23 mouse cellular contexts compared by ENCODE assay signal in genomic region chr13:20936016-20936415, GRCm38 (mm10).
DNase-seq lines count a peak whose midpoint lies in the region; TF ChIP-seq lines count a peak whose summit lies in the region.
"Had no signal": no experiment of that assay in that cellular context is flagged by ENCODE, and none has a peak within 500 bp of the region (broad histone marks: within the 10 kb centered on the region; RNA-seq: fewer than 3 reads in every experiment).

No protein-coding gene starts in this region.

- H3K9me3 ChIP-seq in E14TG2a.4 (ENCODE audit: low read length), result no peaks in the 10 kb centered on the region
- H3K9me3 ChIP-seq: embryonic facial prominence, embryonic 10.5 days; embryonic facial prominence, embryonic 12.5 days; forebrain, embryonic 15.5 days; G1E had no signal

- no peaks in the 10 kb centered on the region for H3K27me3 ChIP-seq in E14TG2a.4 (ENCODE audit: insufficient read depth, low read length)
- H3K27me3 ChIP-seq: CH12.LX; embryonic facial prominence, embryonic 12.5 days; forebrain, embryonic 13.5 days; forebrain, embryonic 15.5 days had no signal

- peak overlapping the region; percentile 39; the same call in 1 of the 2 replicates for H3K4me3 ChIP-seq in E14TG2a.4 (replicated peaks; ENCODE audit: low read length)
- H3K4me3 ChIP-seq: embryonic facial prominence, embryonic 10.5 days; embryonic facial prominence, embryonic 12.5 days; forebrain, embryonic 13.5 days; forebrain, embryonic 15.5 days had no signal

- no peaks in the 10 kb centered on the region for H3K36me3 ChIP-seq in E14TG2a.4 (ENCODE audit: insufficient read depth, low read length)
- H3K36me3 ChIP-seq: embryonic facial prominence, embryonic 10.5 days; embryonic facial prominence, embryonic 12.5 days; forebrain, embryonic 15.5 days; G1E had no signal

- peaks cover 45% of the 10 kb centered on the region for H3K4me1 ChIP-seq in E14TG2a.4 (replicated peaks; ENCODE audit: low read depth, low read length)
- H3K4me1 ChIP-seq: embryonic facial prominence, embryonic 10.5 days; embryonic facial prominence, embryonic 12.5 days; forebrain, embryonic 13.5 days; forebrain, embryonic 15.5 days had no signal

- no peak for TF ChIP-seq CTCF in E14TG2a.4 (conservative IDR thresholded peaks at IDR 0.05; ENCODE audit: low read length)

- peak; percentile 93 for DNase-seq in ES-CJ7 (ENCODE audit: low read depth, low spot score)
- DNase-seq in R1 (ENCODE audit: low read depth, low spot score), result peak; percentile 95
- DNase-seq in ZHBTc4 (ENCODE audit: low read depth, low spot score), result peak; percentile 94
- DNase-seq in kidney, adult 9 months, result no peak
- DNase-seq in c-Kit-positive CD71-positive TER-119-positive erythroid progenitor cells, embryonic 14.5 days (ENCODE audit: low spot score), result no peak
- no peak for DNase-seq in cerebellum, postnatal 10 days
- DNase-seq: adrenal gland, adult 8-10 months; adrenal gland, postnatal 14 days; adrenal gland, postnatal 36 days; B cell, adult 2 months; cerebellum, adult 11 months; cerebellum, adult 18-20 months; cerebellum, adult 8-10 months; cerebellum, adult 9-11 months; cerebellum, postnatal 25 days; forebrain, postnatal 0 days had no signal

Comparison
In these comparisons a context has a peak if more than half of its experiments do, and no peak if none do; other contexts are left out.
1. DNase-seq: peak in ES-CJ7 (single experiment), R1 (single experiment) and ZHBTc4 (single experiment); none in kidney, adult 9 months (single experiment), c-Kit-positive CD71-positive TER-119-positive erythroid progenitor cells, embryonic 14.5 days (single experiment) and cerebellum, postnatal 10 days (0 of 2).